Mouse (Mus musculus): ENCODE measurements around the gene Mgat4b.

Mgat4b gene

DNA sequence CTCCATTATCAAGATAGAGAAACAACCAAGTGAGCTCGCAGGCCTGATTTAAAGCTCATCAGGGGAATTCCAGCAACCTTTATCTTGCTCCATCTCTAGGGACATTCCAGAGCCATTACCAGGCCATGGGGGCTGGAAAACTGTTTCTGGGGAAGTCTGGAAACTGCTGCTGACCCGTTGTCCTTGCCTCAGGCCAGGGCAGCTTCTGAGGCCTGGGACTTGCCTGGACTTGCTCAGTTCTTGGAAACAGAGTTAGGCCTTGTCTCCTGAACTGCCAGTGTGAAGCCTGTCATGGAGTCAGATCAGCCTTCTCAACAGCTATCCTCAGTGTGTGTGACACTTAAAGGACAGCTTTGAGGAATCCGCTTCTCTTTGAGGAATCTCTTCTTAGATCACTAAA lies 41.5 kb downstream of the Mgat4b start:
- no peak for DNase-seq (ENCODE audit: low read depth, low spot score)

DNA sequence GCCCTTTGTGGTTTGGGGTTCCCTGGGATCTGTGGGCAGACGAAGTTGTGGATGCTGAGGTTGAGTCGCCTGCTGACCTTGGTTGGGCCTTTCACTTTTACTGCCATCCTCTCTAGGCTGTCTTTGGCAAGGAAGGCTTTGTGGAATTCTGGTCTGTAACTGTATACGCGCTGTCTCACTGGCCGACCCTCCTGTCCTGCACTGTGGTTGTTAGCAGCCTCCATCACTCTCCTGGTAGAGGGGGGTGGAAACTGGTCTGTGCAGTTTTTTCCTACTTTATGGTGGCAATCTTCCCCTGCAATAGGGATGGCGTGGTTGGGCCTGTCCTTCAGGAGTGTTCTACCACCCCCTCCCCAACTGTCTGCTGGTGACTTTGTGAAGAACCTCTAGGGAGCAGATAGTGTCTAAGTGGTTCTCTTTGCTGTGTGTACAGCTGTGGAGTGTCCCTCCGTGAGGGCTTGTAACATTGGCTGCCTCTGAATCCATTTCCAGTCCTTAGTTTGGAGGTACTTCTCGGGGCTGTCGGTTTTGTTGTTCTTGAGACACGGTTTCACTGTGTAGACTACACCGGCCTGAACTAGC lies 42.1 kb downstream of the Mgat4b start:
- no peak for DNase-seq (ENCODE audit: low read depth, low spot score)

DNA sequence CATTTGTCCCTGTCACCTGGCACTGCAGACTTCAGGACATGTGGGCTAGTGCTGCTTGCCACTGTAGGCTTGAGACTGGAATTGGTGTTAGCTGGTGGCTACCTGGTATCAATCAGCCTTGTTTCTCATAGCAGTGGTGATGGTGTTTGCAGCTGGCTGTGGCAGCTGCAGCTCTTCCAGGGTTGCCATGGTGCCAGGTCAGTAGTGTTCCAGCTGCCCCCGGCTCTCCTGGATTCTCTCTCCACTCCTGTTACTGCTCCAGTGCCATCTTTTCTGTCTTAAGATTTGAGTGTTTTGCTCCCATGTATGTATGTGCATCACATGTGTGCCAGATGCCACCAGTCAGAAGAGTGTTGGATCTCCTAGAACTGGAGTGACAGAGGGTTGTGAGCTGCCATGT lies 42.7 kb downstream of the Mgat4b start:
- DNase-seq (ENCODE audit: low read depth, low spot score) = no peak

DNA sequence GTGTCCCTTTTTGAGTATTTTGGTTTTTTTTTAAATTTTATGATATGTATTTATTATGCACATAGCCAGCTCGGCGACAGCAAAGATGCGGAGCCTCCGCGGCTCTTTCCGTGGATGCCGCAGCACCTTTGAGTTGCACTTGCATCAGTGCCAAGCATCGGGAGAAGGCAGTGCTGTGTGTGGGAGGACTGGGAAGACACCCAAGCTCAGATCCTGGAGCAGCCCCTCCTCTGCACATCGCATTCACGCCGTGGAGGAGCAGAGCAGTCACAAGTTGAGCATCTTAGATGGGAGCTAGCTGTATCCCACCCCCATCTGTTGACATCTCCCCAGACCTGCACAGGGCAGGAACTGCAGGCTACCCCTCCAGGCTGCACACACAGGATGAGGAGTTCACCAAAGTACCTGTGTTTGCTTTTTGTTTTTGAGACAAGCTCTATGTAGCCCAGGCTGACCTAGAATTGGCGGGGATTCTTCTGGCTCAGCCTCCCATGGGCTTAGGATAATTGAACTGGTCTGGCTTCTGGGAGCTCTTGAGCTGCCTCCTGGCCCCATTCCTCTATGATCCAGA lies 43.4 kb downstream of the Mgat4b start:
- DNase-seq (ENCODE audit: low read depth, low spot score) = peak; percentile 92

DNA sequence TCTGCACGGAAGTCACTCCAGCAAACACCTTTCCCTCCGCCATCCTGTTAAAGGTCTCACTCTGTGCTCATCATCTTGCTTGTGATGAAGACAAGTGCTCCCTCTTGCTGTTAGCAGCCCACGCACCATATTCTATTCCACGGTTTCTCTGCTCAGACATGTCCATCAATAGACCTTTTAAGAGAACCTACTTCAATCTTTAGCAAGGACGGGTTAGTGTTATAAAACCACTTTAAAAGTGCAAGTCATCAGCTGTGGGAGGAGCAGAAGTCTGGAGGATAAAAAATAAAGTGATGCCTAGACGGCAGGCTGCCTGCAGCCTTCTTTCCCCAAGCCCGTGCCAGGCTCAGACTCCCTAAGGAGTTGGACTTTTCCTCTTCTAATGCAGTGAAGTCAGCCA lies 45.9 kb downstream of the Mgat4b start:
- DNase-seq (ENCODE audit: low read depth, low spot score) = peak; percentile 55

DNA sequence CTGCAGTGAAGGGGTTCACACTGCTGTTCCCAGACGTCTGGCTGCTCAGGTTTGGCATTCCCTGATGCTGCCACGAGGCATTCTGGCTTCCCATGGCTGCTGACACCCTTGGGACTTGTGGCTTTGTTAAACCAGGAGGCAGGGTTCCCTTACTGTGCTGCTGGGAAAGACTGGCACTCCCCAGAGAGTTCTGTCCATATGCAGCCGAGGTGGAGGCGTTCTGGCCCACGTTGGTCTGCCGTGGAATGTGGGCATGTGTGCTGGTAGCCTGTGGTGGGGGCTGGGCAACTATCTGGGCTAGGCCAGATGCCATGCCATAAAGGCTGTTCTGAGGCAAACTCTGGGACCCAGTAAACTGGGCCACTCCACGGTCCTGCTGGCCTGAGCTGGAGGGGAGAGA lies 47.6 kb downstream of the Mgat4b start:
- DNase-seq (ENCODE audit: low read depth, low spot score) = peak; percentile 53

DNA sequence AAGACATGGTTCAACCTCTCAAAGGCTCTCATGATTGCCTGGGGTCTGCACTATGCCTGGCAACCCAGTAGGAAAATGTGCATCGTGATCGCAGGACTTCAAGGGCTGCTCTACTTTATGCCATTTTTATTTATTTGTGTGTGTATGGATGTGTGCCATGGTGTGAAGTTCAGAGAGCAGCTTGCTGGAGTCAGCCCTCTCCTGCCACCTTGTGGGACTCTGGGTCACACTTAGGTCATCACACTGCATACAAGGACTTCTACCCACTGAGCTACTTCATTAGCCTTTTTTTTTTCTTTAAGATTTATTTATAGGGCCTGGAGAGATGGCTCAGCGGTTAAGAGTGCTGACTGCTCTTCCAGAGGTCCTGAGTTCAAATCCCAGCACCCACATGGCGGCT lies 51.3 kb downstream of the Mgat4b start:
- no peak for DNase-seq (ENCODE audit: low read depth, low spot score)

DNA sequence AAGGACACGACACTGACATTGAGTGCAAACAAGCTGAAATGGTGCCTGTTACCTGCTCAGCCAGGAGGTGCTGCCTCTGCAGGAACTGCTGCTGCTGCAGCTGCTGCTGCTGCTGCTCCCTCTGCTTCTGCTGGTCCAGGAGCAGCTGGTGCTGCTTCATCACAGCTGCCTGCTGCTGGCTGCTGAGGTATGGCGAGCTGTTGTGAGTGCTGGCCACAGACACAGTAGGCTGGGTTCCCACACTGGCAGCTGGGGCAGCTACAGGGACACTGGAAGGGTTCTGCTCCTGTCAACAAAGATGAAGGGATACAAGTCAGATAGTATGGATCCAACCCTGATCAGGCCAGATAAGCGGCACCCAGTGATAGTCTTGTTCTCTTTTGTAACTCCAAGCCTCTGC lies 52.5 kb downstream of the Mgat4b start:
- no peak for DNase-seq (ENCODE audit: low read depth, low spot score)

DNA sequence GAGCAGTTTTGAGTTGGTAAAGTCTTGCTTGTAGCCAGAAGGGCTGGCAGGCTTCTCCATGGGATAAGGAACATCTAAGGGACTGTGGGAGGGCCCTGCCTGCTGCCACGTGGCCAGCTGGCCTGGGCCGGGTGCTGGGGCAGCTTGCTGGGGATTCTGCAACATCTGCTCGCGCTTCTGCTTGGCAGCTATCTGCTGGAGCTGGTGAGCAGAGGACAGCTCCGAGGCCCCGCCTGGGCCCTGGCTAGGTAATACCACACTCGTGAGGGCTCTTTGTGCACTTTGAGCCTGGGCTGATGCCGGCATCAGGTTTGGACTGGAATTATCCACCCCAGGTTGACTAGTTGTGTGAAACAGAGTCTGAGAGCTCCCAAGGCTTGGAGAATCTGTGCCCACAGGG lies 55.2 kb downstream of the Mgat4b start:
- no peak for DNase-seq (ENCODE audit: low read depth, low spot score)

DNA sequence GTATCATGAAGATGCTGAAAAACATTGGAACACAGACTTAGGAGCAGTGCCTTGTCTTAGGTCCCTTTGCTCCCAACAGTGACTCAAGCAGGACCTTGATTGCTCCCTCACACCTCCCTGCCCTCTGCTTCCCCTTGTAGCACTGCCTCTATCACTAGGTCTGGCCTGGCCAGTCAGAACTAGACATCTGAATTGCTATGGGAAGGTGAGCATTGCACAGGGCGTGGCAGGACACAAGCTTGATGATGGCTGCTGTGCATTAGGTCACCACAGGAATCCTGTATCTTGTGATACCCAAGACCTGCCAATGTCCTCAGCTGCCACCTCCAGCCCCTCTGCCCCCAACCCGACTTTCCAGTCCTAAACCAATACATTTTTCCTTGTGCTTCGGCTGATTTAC lies 56.3 kb downstream of the Mgat4b start:
- DNase-seq (ENCODE audit: low read depth, low spot score) = no peak

DNA sequence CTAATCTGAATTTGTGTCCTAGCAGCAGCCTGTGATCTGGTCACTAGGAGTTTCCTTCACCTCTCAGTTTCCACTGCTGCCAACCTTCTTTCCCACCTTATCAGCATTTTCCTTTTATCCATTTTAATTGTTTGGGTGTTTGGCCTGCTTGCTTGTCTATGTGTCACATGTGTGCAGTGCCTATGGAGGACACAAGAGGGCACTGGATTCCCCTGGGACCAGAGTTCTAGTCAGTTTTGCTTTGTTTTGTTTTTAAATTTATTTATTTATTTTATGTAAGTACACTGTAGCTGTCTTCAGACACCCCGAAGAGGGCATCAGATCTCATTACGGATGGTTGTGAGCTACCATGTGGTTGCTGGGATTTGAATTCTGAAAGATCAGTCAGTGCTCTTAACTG lies 58.5 kb downstream of the Mgat4b start:
- DNase-seq (ENCODE audit: low read depth, low spot score) = no peak

DNA sequence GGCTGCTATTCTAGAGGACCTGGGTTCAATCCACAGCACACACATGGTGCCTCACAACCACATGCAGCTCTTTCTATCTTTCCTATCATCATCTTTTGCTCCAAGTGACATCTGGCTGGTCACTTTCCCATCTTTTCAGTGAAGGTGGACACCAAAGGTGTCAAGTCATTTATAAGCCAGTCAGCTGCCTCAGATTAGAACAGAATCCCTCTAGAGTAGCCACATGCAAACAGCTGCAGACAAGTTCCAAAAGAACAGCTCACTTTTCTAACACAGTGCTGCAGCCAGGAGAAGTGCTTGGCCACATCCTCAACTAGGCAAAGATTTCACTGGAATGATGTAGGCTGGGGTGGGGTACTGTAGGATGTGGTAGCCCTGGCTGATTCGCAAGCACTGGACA lies 59.2 kb downstream of the Mgat4b start:
- DNase-seq (ENCODE audit: low read depth, low spot score) = no peak

DNA sequence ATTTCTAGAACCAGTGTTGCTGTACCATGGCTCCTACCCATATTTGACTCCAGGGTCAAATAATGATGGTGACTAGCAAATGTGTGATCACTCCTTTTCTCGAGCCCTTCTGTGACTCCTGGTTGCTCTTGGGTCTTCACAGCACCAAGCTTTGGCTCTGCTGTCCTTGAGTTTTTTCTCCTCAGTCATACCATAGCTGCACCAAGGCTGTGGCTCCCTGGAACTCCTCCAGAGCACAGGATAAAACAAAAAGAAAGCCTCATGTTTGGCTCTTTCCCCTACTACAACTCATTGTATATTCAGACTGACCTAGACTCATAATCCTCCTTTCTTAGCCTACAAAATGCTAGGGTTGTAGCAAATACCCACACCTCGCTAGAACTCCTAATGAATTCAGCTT lies 62.1 kb downstream of the Mgat4b start:
- no peak for DNase-seq (ENCODE audit: low read depth, low spot score)

DNA sequence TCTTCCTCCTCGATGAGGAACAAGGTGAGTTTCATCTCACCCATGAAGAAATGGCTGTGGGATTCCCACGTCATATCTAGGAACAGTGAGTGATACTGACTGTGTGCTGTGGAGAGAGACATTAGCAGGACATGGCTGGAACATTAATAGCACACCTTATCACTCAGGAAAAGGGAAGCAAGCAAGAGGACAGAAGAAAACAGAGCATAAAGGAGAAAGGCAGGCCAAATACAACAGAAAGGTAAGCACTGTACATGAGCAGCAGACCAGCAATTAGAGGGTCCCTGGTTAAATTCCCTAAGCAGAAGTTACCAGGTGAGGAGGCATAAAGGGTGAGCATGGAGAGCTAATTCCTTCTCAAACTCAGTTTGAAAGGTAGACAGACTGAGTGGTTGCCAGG lies 64.4 kb downstream of the Mgat4b start:
- no peak for DNase-seq (ENCODE audit: low read depth, low spot score)

DNA sequence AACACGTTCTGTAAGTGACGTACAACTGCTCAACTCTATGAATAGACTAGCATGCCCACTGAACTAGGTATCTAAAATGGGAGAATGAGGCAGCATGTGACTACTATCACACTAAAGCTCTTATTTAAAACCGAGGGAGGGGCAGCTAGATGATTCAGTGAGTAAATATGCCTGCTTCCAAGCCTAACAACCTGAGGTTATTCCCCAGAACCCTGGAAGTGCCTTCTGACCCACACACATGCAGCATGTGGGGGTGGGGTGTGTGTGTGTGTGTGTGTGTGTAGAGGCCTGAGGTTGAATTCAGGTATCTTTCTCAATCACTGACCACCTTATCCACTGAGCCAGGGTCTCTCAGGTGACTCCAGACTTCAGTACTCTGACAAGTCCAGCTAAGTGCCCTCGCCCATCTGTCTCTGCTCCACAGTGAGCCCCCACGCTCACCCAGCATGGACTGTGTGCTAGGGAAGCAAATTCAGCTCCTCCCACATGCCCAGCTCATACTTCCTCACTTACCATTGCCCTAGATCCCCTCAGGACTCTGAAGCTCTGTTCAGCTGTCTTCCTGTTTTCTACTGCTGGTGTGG lies 65.0 kb downstream of the Mgat4b start:
- DNase-seq (ENCODE audit: low read depth, low spot score) = peak; percentile 60

DNA sequence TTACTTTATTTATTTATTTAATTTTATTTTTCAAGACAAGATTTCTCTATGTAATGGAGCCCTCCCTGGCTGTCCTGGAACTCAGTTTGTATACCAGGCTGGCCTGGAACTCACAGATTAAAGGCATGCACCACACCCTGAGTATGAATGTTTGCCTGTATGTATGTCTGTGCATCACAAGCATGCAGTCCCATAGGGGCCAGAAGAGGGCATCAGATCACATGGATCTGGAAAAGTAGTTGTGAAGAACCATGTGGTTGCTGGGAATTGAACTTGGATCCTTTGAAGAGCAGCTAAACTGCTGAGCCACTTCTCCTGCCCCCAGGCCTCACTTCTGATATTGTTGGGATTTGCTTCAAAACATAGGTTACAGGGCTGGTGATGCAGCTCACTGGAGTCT lies 66.3 kb downstream of the Mgat4b start:
- no peak for DNase-seq (ENCODE audit: low read depth, low spot score)

DNA sequence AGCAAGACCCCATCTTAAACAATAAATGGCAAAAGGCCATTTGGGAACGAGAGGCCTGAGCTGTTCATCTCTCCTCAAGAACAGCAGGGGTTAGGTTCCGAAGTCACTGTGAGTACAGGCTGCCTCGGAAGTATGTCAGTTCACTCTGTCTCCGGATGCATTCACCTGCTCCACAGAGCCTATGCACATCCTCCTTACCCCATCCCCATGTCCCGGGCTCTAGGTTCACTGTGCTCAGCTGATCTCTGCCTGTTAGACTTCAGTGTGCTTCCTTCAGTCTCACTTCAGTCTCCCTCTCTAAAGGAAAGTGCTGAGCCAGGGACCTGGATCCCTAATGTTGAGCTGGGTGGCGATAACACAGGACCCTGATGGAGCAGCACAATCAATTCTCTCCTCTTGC lies 67.0 kb downstream of the Mgat4b start:
- no peak for DNase-seq (ENCODE audit: low read depth, low spot score)

DNA sequence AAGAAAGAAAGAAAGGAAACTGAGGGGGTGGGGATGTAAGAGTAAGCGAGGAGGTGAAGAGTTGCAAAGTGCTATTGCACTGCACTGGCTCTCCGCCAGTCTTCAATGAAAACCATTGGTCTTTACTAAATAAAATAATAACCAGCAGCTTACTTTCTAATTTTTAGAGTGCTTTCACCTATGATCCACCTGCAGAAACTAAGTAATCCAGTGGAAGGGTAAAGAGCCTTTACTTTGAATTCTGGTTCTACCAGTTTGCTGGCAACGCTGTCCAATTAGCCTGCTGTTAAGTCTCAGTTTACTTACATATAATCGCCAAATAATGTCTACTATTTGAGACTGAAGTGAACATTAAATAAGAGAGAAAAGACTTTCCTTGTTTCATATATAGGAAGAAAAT lies 68.3 kb downstream of the Mgat4b start:
- no peak for DNase-seq (ENCODE audit: low read depth, low spot score)

DNA sequence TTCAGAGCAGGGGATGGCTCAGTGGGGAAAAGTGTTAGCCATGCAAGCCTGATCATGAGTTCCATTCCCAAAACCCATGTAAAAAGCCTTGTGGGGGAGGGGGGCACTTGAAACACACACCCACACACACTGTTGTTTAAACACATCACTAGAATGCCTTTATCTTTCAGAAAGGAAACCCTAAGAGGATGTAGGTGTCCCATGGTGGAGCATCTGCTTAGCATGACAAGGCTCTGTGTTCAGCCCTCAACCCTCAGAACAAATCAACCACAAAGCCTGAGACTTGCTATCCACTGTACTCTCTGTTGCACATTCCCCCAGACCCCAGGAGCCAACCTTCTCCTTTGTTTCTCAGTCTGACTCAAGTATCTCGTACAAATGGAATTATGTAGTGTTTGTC lies 69.4 kb downstream of the Mgat4b start:
- DNase-seq (ENCODE audit: low read depth, low spot score) = no peak
